Mouse (Mus musculus) CH12.LX (cell line): Measurements from ENCODE around the gene Srgap2. TPM values are rescaled to one million over a fixed set of nuclear protein-coding genes. Genes with fewer than 3 reads are reported as not detected.
A peak's percentile ranks its signal among the peaks of the same experiment; 100 is the strongest.

Source experiments
- DNase-seq: peaks from one replicate; pipeline ENCODE4 v3.0.0-alpha.2; 2013; ENCODE audit errors: extremely low read depth
- H3K27ac ChIP-seq: 2 replicates; pipeline ENCODE4 v1.5.1; 2012; ENCODE audit warnings: low read depth, mild to moderate bottlenecking, control low read depth, moderate library complexity; ENCODE audit not compliant: insufficient read depth
- H3K27me3 ChIP-seq: replicated peaks from 2 replicates; pipeline ENCODE3; 2012; ENCODE audit warnings: inconsistent platforms
- H3K36me3 ChIP-seq, 2 experiments: replicated peaks in 1 of 2; 2 replicates each; pipeline versions ENCODE3 to v1.6.1; 2012; ENCODE audit warnings: inconsistent platforms in 1 of 2, low read length in 1 of 2, mild to moderate bottlenecking in 1 of 2, mixed read lengths in 1 of 2, moderate library complexity in 1 of 2; ENCODE audit not compliant: control insufficient read depth in 1 of 2, insufficient read depth in 1 of 2
- H3K4me1 ChIP-seq, 2 experiments: 2 replicates each; pipeline ENCODE4 v1.6.1; 2012; ENCODE audit warnings: inconsistent platforms in 1 of 2, moderate library complexity in 1 of 2; ENCODE audit not compliant: insufficient read depth in 2 of 2, control insufficient read depth in 1 of 2
- H3K4me2 ChIP-seq: 2 replicates; pipeline ENCODE4 v1.6.1; 2012; ENCODE audit warnings: low read depth, mild to moderate bottlenecking, control low read depth; ENCODE audit not compliant: poor library complexity, insufficient read depth, severe bottlenecking
- H3K4me3 ChIP-seq, 3 experiments: fragments of 150-350 bp in 1 of 3; sonication (generic) in 1 of 3; replicated peaks in 1 of 3; 2 replicates each; pipeline versions ENCODE3 to v1.5.1; 2011 to 2012; ENCODE audit warnings: low read depth in 2 of 3, low read length in 2 of 3, mild to moderate bottlenecking in 2 of 3, moderate library complexity in 2 of 3, control low read depth in 1 of 3, improper control_type of control experiment in 1 of 3, inconsistent platforms in 1 of 3, mixed read lengths in 1 of 3; ENCODE audit not compliant: poor library complexity in 1 of 3
- H3K79me2 ChIP-seq: replicated peaks from 2 replicates; pipeline ENCODE4 v1.6.1; 2012; ENCODE audit warnings: mild to moderate bottlenecking, moderate library complexity; ENCODE audit not compliant: control insufficient read depth, poor library complexity, insufficient read depth, severe bottlenecking; ENCODE audit errors: extremely low read depth
- H3K9ac ChIP-seq: 2 replicates; pipeline ENCODE4 v1.6.1; 2012; ENCODE audit warnings: low read depth, mild to moderate bottlenecking, control low read depth, moderate library complexity; ENCODE audit not compliant: insufficient read depth
- H3K9me3 ChIP-seq: replicated peaks from 2 replicates; pipeline ENCODE3; 2012; ENCODE audit warnings: low read length, inconsistent platforms, mixed read lengths
- CHD2 ChIP-seq: IDR thresholded peaks from 2 replicates; pipeline ENCODE4 v1.6.1; 2011; ENCODE audit warnings: low read length, improper control_type of control experiment
- CTCF ChIP-seq, 2 experiments: IDR thresholded peaks in 1 of 2; conservative IDR thresholded peaks in 1 of 2; 2 replicates each; pipeline ENCODE4 v1.5.1; 2011 to 2012; ENCODE audit warnings: low read depth in 2 of 2, low read length in 2 of 2, improper control_type of control experiment in 1 of 2, inconsistent platforms in 1 of 2, mild to moderate bottlenecking in 1 of 2, moderate library complexity in 1 of 2
- E2F4 ChIP-seq: IDR thresholded peaks from 2 replicates; pipeline ENCODE4 v1.6.1; 2011; ENCODE audit warnings: low read depth, low read length, improper control_type of control experiment; ENCODE audit not compliant: insufficient replicate concordance
- ELF1 ChIP-seq: IDR thresholded peaks from 2 replicates; pipeline ENCODE4 v1.6.1; 2014; ENCODE audit warnings: low read depth, mild to moderate bottlenecking, inconsistent platforms, low read length, improper control_type of control experiment
- GABPA ChIP-seq: IDR thresholded peaks from 2 replicates; pipeline ENCODE4 v1.6.1; 2012; ENCODE audit warnings: low read depth, low read length, improper control_type of control experiment, inconsistent platforms; ENCODE audit not compliant: insufficient replicate concordance
- HCFC1 ChIP-seq: IDR thresholded peaks from 2 replicates; pipeline ENCODE4 v1.6.1; 2012; ENCODE audit warnings: low read depth, mild to moderate bottlenecking, inconsistent platforms, low read length, improper control_type of control experiment
- JUN ChIP-seq: IDR thresholded peaks from 2 replicates; pipeline ENCODE4 v1.6.1; 2011; ENCODE audit warnings: low read depth, mild to moderate bottlenecking, low read length, improper control_type of control experiment, moderate library complexity; ENCODE audit not compliant: insufficient read depth
- JUND ChIP-seq: conservative IDR thresholded peaks from 2 replicates; pipeline ENCODE4 v1.6.1; 2011; ENCODE audit warnings: low read depth, low read length, improper control_type of control experiment
- MAFK ChIP-seq: IDR thresholded peaks from 2 replicates; pipeline ENCODE4 v1.6.1; 2011; ENCODE audit warnings: low read length, improper control_type of control experiment; ENCODE audit not compliant: insufficient replicate concordance
- MEF2A ChIP-seq: IDR thresholded peaks from 2 replicates; pipeline ENCODE4 v1.6.1; 2014; ENCODE audit warnings: low read depth, mild to moderate bottlenecking, inconsistent platforms, low read length, improper control_type of control experiment, borderline replicate concordance
- MYC ChIP-seq: IDR thresholded peaks from 2 replicates; pipeline ENCODE4 v1.6.1; 2011; ENCODE audit warnings: low read depth, mild to moderate bottlenecking, improper control_type of control experiment, low read length
- POLR2A ChIP-seq: IDR thresholded peaks from 2 replicates; pipeline ENCODE4 v1.6.1; 2011; ENCODE audit warnings: low read depth, mild to moderate bottlenecking, improper control_type of control experiment, low read length
- RAD21 ChIP-seq: IDR thresholded peaks from 2 replicates; pipeline ENCODE4 v1.6.1; 2011; ENCODE audit warnings: low read depth, mild to moderate bottlenecking, low read length, improper control_type of control experiment, moderate library complexity
- SIN3A ChIP-seq: IDR thresholded peaks from 2 replicates; pipeline ENCODE4 v1.6.1; 2012; ENCODE audit warnings: low read length, improper control_type of control experiment, inconsistent platforms
- SMC3 ChIP-seq: IDR thresholded peaks from 2 replicates; pipeline ENCODE4 v1.6.1; 2011; ENCODE audit warnings: low read depth, low read length, improper control_type of control experiment
- USF1 ChIP-seq: IDR thresholded peaks from 2 replicates; pipeline ENCODE4 v1.6.1; 2014; ENCODE audit warnings: low read depth, mild to moderate bottlenecking, inconsistent platforms, low read length, improper control_type of control experiment
- dilution Hi-C: fragments of 300-500 bp; cut with MboI; formaldehyde crosslinking; loops from 2 replicates; pipeline ENCODE4 v1.14.3; 2020; ENCODE audit warnings: low sequenced_read_pairs; ENCODE audit not compliant: extremely low pct_unique_long_range_greater_than_20kb, extremely low pct_ligation_motif_present
- in situ Hi-C: fragments of 300-500 bp; cut with MboI; formaldehyde crosslinking; loops from 3 replicates; pipeline ENCODE4 v1.14.3; 2019; ENCODE audit warnings: low sequenced_read_pairs, low pct_ligation_motif_present, low pct_unique_long_range_greater_than_20kb, mixed read lengths
- polyA plus RNA-seq: library from polyadenylated mRNA; unstranded; fragments of >175 nt; gene quantifications from 2 replicates; pipeline ENCODE4 v1.2.1, GENCODE M21; 2012; ENCODE audit warnings: low read depth; ENCODE audit not compliant: insufficient read length
- total RNA-seq, 2 experiments: library from RNA; depleted of rRNA; stranded (reverse); fragments of 300-350 nt in 1 of 2; fragments of >200 nt in 1 of 2; gene quantifications; 2 replicates each; pipeline ENCODE4 v1.2.3; 2012 to 2014

Srgap2 gene
- total and polyA plus RNA-seq, 3 experiments: 9.7 to 28.1 (median 26.8) TPM

- H3K9ac ChIP-seq: no peak overlapping the region
- H3K4me2 ChIP-seq: no peak overlapping the region
- H3K36me3 ChIP-seq: peaks cover 72 to 93% of the 10 kb centered on the region in 2 experiments
- dilution Hi-C loops (no loop called here), in situ Hi-C loops (no loop called here)
- no peak overlapping the region for H3K27ac ChIP-seq
- no peak for TF ChIP-seq POLR2A
- no peak for TF ChIP-seq MAFK
- TF ChIP-seq E2F4: no peak
- no peak for TF ChIP-seq USF1
- no peak for TF ChIP-seq JUN
- no peak for TF ChIP-seq CHD2
- TF ChIP-seq JUND: no peak
- no peaks in the 10 kb centered on the region for H3K79me2 ChIP-seq
- no peak for DNase-seq
- H3K9me3 ChIP-seq: no peaks in the 10 kb centered on the region
- no peak overlapping the region for H3K4me3 ChIP-seq
- H3K4me1 ChIP-seq: peaks cover 0 to 9% of the 10 kb centered on the region in 2 experiments; a peak in 2 of 4 replicates
- no peaks in the 10 kb centered on the region for H3K27me3 ChIP-seq
Measured at GRCm38 (mm10) chr1:131263905-131264304, 263.2 kb downstream of the Srgap2 start.

- no peaks in the 10 kb centered on the region for H3K27me3 ChIP-seq
- TF ChIP-seq GABPA: no peak
- 0 out of 2 replicates have a peak, but pooled peaks have one; percentile 16 for TF ChIP-seq MEF2A
- peak; percentile 57 to 83; a peak in 3 of 4 replicates for TF ChIP-seq CTCF (conservative IDR thresholded peaks at IDR 0.05 in 1 of 2, IDR thresholded peaks at IDR 0.05 in 1 of 2; ENCODE audit: low read depth in 2 of 2, low read length in 2 of 2)
- TF ChIP-seq RAD21: peak; percentile 75
- TF ChIP-seq SMC3: peak; percentile 75
- H3K9me3 ChIP-seq: no peaks in the 10 kb centered on the region
- peaks cover 80 to 95% of the 10 kb centered on the region in 2 experiments for H3K36me3 ChIP-seq
- H3K4me2 ChIP-seq: no peak overlapping the region
- H3K79me2 ChIP-seq: no peaks in the 10 kb centered on the region
- peaks cover 0 to 14% of the 10 kb centered on the region in 2 experiments; a peak in 2 of 4 replicates for H3K4me1 ChIP-seq
- in situ Hi-C loops (no loop called here), dilution Hi-C loops (no loop called here)
- no peak overlapping the region for H3K27ac ChIP-seq
- no peak overlapping the region for H3K4me3 ChIP-seq
- H3K9ac ChIP-seq: no peak overlapping the region
- DNase-seq: peak; percentile 76
Measured at GRCm38 (mm10) chr1:131260309-131260656, 266.9 kb downstream of the Srgap2 start.

- peaks cover 0 to 14% of the 10 kb centered on the region in 2 experiments; a peak in 2 of 4 replicates for H3K4me1 ChIP-seq
- no peaks in the 10 kb centered on the region for H3K27me3 ChIP-seq
- no peak overlapping the region for H3K4me3 ChIP-seq
- dilution Hi-C loops (no loop called here), in situ Hi-C loops (loop anchor here (5.0 kb wide), 1 partner anchor 77 kb away; no protein-coding TSS in a partner anchor)
- no peaks in the 10 kb centered on the region for H3K9me3 ChIP-seq
- H3K4me2 ChIP-seq: no peak overlapping the region
- H3K79me2 ChIP-seq: no peaks in the 10 kb centered on the region
- peaks cover 83 to 95% of the 10 kb centered on the region in 2 experiments for H3K36me3 ChIP-seq
- DNase-seq: no peak
- no peak overlapping the region for H3K27ac ChIP-seq
- TF ChIP-seq SIN3A: no peak
- TF ChIP-seq MAFK: no peak
- no peak for TF ChIP-seq ELF1
- no peak for TF ChIP-seq MYC
- TF ChIP-seq MEF2A: no peak
- TF ChIP-seq HCFC1: no peak
- H3K9ac ChIP-seq: no peak overlapping the region
Measured at GRCm38 (mm10) chr1:131259632-131260308, 267.4 kb downstream of the Srgap2 start.
